Mouse (Mus musculus) ES-Bruce4 (cell line): ENCODE results near the gene Atp1a1. TPM values are rescaled to one million over a fixed set of nuclear protein-coding genes. Genes with fewer than 3 reads are reported as not detected.

Experiments used
- H3K27ac ChIP-seq: 2 replicates; pipeline ENCODE4 v1.5.1; 2012; ENCODE audit warnings: low read length, inconsistent platforms; ENCODE audit not compliant: insufficient read depth
- H3K27me3 ChIP-seq: 2 replicates; pipeline ENCODE4 v1.6.1; 2012; ENCODE audit warnings: mild to moderate bottlenecking, low read length, inconsistent platforms; ENCODE audit not compliant: control insufficient read depth, poor library complexity, insufficient read depth, severe bottlenecking
- H3K36me3 ChIP-seq: 2 replicates; pipeline ENCODE4 v1.6.1; 2012; ENCODE audit warnings: inconsistent platforms, mild to moderate bottlenecking, low read length, moderate library complexity; ENCODE audit not compliant: control insufficient read depth, poor library complexity, insufficient read depth, severe bottlenecking
- H3K4me1 ChIP-seq: one replicate; pipeline ENCODE4 v1.8.1; 2011; ENCODE audit warnings: low read length; ENCODE audit not compliant: control insufficient read depth, insufficient read depth
- H3K4me3 ChIP-seq: 2 replicates; pipeline ENCODE4 v1.5.1; 2011; ENCODE audit warnings: low read depth, mild to moderate bottlenecking, low read length
- H3K9ac ChIP-seq: 2 replicates; pipeline ENCODE4 v1.6.1; 2012; ENCODE audit warnings: low read depth, mild to moderate bottlenecking, inconsistent platforms; ENCODE audit not compliant: poor library complexity, severe bottlenecking
- H3K9me3 ChIP-seq: replicated peaks from 2 replicates; pipeline ENCODE4 v1.6.1; 2012; ENCODE audit warnings: mild to moderate bottlenecking, low read length, inconsistent platforms; ENCODE audit not compliant: control insufficient read depth, poor library complexity, insufficient read depth, severe bottlenecking
- CTCF ChIP-seq: IDR thresholded peaks from one replicate; pipeline ENCODE4 v1.8.1; 2011; ENCODE audit warnings: low read depth, low read length
- EP300 ChIP-seq: IDR thresholded peaks from 2 replicates; pipeline ENCODE4 v1.6.1; 2011; ENCODE audit warnings: low read depth, low read length; ENCODE audit not compliant: insufficient read depth
- POLR2A ChIP-seq: IDR thresholded peaks from one replicate; pipeline ENCODE4 v1.8.1; 2011; ENCODE audit warnings: low read length; ENCODE audit not compliant: insufficient read depth
- polyA plus RNA-seq: library from polyadenylated mRNA; stranded (reverse); fragments of >200 nt; gene quantifications from 2 replicates; pipeline ENCODE4 v1.2.4, GENCODE M21; 2011; ENCODE audit warnings: low read depth; ENCODE audit not compliant: missing spikeins, insufficient read depth, insufficient read length

The Atp1a1 gene
- polyA plus RNA-seq, 1 experiment = 220 TPM

DNA sequence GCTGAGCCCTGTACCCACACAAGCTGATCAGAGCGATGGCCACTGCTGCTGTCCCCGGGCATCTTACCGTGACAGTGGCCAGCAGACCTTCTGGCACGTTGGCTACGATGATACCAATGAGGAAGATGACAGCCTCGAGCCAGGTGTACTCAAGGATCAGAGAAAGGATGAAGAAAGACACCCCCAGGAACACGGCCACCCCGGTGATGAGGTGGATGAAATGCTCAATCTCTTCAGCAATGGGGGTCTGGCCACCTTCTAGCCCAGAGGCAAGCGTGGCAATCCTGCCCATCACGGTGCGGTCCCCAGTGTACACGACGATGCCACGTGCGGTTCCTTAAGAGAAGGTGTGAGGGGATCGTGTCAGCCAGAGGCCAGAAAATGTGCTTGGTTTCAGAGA, 14.1 kb downstream of the Atp1a1 start:
- Histone ChIP-seq H3K9ac (no peak overlapping the region), H3K9me3 (no peaks in the 10 kb centered on the region), H3K4me1 (peaks cover 3% of the 10 kb centered on the region), H3K27me3 (no peaks in the 10 kb centered on the region), H3K36me3 (peaks cover 79% of the 10 kb centered on the region), H3K27ac (no peak overlapping the region), H3K4me3 (no peak overlapping the region)
- TF ChIP-seq POLR2A (no peak), EP300 (no peak), CTCF (no peak)

DNA sequence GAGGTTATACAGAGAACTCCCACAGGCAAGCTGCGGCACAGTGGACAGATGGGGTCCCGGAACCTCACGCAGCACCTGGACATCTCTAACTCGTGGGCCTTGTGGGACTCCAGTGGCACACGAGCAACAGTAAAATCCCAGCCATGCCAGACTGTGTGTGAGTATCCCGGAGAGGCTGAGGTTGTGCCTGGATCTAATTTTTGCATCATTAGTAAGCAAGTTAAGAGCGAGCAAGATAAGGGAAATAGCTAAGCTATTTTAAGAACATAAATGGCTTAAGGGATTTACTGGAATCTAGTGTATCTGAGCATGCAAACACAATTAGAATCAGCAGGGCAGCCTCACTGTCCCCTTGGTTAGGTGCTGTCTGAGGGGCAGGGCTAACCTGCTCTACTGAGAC, 16.2 kb downstream of the Atp1a1 start:
- Histone ChIP-seq H3K27ac (no peak overlapping the region), H3K4me1 (peaks cover 3% of the 10 kb centered on the region), H3K4me3 (no peak overlapping the region), H3K9ac (no peak overlapping the region), H3K9me3 (no peaks in the 10 kb centered on the region), H3K36me3 (peaks cover 85% of the 10 kb centered on the region), H3K27me3 (no peaks in the 10 kb centered on the region)
- TF ChIP-seq CTCF = no peak

DNA sequence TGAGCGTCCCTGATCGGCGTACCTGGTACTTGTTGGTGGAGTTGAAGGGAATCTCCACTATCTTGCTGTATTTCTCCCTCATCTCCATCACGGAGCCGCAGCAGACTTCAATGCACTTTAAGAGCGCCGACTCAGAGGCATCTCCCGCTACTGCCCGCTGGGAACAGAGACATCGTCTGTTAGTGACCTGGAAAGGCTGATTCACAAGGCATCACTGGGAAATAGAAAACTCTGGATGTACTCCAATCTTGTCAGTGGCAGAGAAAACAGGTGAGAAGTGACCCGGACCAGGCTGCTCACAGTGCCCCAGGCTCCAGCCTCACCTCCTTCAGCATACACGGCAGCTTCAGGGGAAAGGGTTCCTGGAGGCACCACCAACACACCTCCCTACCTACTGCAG, 17.7 kb downstream of the Atp1a1 start:
- no peak overlapping the region for H3K4me3 ChIP-seq
- H3K36me3 ChIP-seq = peaks cover 84% of the 10 kb centered on the region
- no peak overlapping the region for H3K27ac ChIP-seq
- TF ChIP-seq CTCF = no peak
- no peak for TF ChIP-seq POLR2A
- TF ChIP-seq EP300 = no peak
- H3K27me3 ChIP-seq = no peaks in the 10 kb centered on the region
- no peak overlapping the region for H3K9ac ChIP-seq
- peaks cover 3% of the 10 kb centered on the region for H3K4me1 ChIP-seq
- no peaks in the 10 kb centered on the region for H3K9me3 ChIP-seq

DNA sequence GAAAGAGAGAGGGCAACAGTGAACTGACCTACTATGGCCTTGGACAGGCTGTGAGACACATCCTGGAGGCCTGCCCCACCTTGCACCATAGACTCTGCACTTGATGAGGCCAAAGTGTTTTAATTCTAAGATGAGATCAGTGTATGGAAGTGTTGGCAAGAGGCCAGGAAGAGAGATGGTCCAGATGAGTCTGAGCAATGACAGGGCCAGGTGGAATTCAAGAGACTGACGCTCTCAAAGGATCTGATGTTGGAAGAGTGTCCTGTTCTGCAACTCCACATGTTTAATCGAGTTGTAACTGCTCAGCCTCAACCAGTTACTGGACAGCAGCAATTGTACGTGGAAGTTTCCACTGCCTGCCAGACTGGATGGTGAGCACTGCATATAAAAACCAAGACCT, 26.4 kb downstream of the Atp1a1 start:
- Histone ChIP-seq H3K27ac (no peak overlapping the region), H3K4me1 (no peaks in the 10 kb centered on the region), H3K27me3 (no peaks in the 10 kb centered on the region), H3K4me3 (no peak overlapping the region), H3K9me3 (no peaks in the 10 kb centered on the region), H3K36me3 (peaks cover 65% of the 10 kb centered on the region), H3K9ac (no peak overlapping the region)
- no peak for TF ChIP-seq EP300

DNA sequence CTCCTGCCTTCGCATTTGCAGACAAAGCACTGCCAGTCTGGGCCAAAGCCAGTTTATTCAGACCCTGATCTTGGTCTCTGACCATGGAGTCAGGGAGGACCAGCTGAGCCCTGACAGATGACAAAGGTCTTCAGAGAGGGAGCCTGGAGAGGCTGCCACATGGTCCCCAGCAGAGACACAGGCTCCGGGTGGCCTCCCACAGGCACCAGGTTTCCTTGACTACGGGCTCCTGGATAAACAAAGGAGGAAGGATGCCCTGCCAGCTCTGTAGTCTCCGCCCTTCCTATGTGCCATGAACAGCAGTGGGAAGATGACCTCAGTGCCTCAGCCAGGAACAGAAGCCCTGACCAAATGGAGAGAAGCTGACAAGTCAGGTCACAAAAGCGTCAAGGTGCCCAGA, 27.1 kb downstream of the Atp1a1 start:
- no peak overlapping the region for H3K27ac ChIP-seq

DNA sequence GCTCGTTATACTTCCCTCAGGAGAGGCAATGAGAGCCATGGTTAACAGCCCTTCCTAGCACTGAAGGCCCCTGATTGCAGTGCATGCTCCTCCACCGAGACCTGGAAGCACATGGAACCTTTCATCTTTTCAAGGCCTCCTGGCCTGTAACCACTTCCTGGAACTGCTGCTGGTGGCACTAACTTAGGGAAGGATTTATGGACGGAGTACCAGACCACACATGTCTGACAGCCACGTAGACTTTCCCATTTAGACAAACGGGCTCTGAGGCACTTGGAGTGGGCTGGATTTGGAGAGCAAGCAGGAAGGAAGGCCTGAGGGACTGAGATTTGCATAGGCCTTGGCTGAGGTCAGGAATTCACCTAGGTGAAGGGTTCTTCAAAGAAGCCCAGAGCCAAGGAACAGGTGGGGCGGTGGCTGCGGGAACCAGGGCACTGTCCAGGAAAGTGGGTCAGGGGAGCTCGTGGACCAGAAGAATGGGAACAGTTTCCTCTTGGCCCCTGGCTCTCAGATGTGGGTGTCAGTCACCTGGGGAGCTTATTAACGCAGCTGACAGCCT, 28.9 kb downstream of the Atp1a1 start:
- H3K27me3 ChIP-seq = no peaks in the 10 kb centered on the region
- TF ChIP-seq EP300 (no peak), CTCF (no peak), POLR2A (no peak)
- H3K27ac ChIP-seq = no peak overlapping the region
- H3K4me1 ChIP-seq = no peaks in the 10 kb centered on the region
- H3K4me3 ChIP-seq = no peak overlapping the region
- H3K9ac ChIP-seq = no peak overlapping the region
- H3K9me3 ChIP-seq = no peaks in the 10 kb centered on the region
- H3K36me3 ChIP-seq = peaks cover 42% of the 10 kb centered on the region

More for the DNA sequence above, 27.1 kb downstream of the Atp1a1 start:
- peaks cover 59% of the 10 kb centered on the region for H3K36me3 ChIP-seq
- no peak overlapping the region for H3K4me3 ChIP-seq
- no peaks in the 10 kb centered on the region for H3K4me1 ChIP-seq
- H3K27me3 ChIP-seq = no peaks in the 10 kb centered on the region
- H3K9me3 ChIP-seq = no peaks in the 10 kb centered on the region
- TF ChIP-seq EP300 (no peak), POLR2A (no peak), CTCF (no peak)
- no peak overlapping the region for H3K9ac ChIP-seq
